Mouse (Mus musculus) hindbrain, embryonic 13.5 days (tissue): ENCODE results near the gene 2310011J03Rik. TPM values are rescaled to one million over a fixed set of nuclear protein-coding genes. Genes with fewer than 3 reads are reported as not detected.

Experiments used
- ATAC-seq: fragments of 200-750 bp; cut with Nextera tagmentation; 2 replicates; pipeline ENCODE4 v1.8.0; 2017; ENCODE audit warnings: moderate TSS enrichment; ENCODE audit not compliant: low FRiP score
- H3K27ac ChIP-seq: fragments of 300-500 bp; sonication (generic); 2 replicates; pipeline ENCODE4 v1.5.1; 2015; ENCODE audit warnings: inconsistent platforms, mild to moderate bottlenecking, moderate library complexity
- H3K27me3 ChIP-seq: fragments of 300-500 bp; sonication (generic); 2 replicates; pipeline ENCODE4 v1.6.1; 2015; ENCODE audit warnings: mild to moderate bottlenecking, inconsistent platforms
- H3K36me3 ChIP-seq: fragments of 300-500 bp; sonication (generic); 2 replicates; pipeline ENCODE4 v1.6.1; 2015; ENCODE audit warnings: mild to moderate bottlenecking, inconsistent platforms
- H3K4me1 ChIP-seq: fragments of 300-500 bp; sonication (generic); replicated peaks from 2 replicates; pipeline ENCODE4 v1.6.1; 2015; ENCODE audit warnings: inconsistent platforms
- H3K4me2 ChIP-seq: fragments of 300-500 bp; sonication (generic); 2 replicates; pipeline ENCODE4 v1.6.1; 2015; ENCODE audit warnings: inconsistent platforms, mild to moderate bottlenecking, moderate library complexity
- H3K4me3 ChIP-seq: fragments of 300-500 bp; sonication (generic); 2 replicates; pipeline ENCODE4 v1.5.1; 2015; ENCODE audit warnings: mild to moderate bottlenecking, inconsistent platforms
- H3K9ac ChIP-seq: fragments of 300-500 bp; sonication (generic); 2 replicates; pipeline ENCODE4 v1.6.1; 2015; ENCODE audit warnings: mild to moderate bottlenecking, inconsistent platforms
- H3K9me3 ChIP-seq: fragments of 300-500 bp; sonication (generic); 2 replicates; pipeline ENCODE4 v1.6.1; 2016; ENCODE audit warnings: inconsistent platforms
- WGBS: fragments of 180-500 bp; shearing (Covaris S2); methylation state at CpG from one replicate; pipeline ENCODE4 v1.1.7; 2015; 5-methylcytosine and 5-hydroxymethylcytosine counted together
- polyA plus RNA-seq: library from polyadenylated mRNA; unstranded; fragments of >200 nt; fragmentation: Nextera tagmentation; extraction: Ambion mirVana; gene quantifications from 2 replicates; pipeline ENCODE4 v1.2.1, GENCODE M21; 2015

The 2310011J03Rik gene
- polyA plus RNA-seq, 1 experiment from 2014 or later = 28.5 TPM

GRCm38 (mm10) chr10:80323261-80324119 lies 3.2 kb upstream of the 2310011J03Rik start:
- Histone ChIP-seq H3K27me3 (peaks cover 39% of the 10 kb centered on the region), H3K4me3 (peak overlapping the region; percentile 45), H3K36me3 (peaks cover 7% of the 10 kb centered on the region), H3K27ac (no peak overlapping the region), H3K4me1 (peaks cover 28% of the 10 kb centered on the region), H3K4me2 (peak overlapping the region; percentile 79), H3K9ac (peak overlapping the region; percentile 70), H3K9me3 (no peaks in the 10 kb centered on the region)
- ATAC-seq = peak; percentile 18; the same call in 1 of the 2 replicates
- 1% methylated on average over 40 of the region's 46 CpGs for WGBS

GRCm38 (mm10) chr10:80322811-80323211 lies 2.5 kb upstream of the 2310011J03Rik start:
- H3K9ac ChIP-seq = peak overlapping the region; percentile 70
- H3K4me3 ChIP-seq = peak overlapping the region; percentile 45
- no peak overlapping the region for H3K27ac ChIP-seq
- 0 out of 2 replicates have a peak, but pooled peaks have one; percentile 4 for ATAC-seq
- peaks cover 32% of the 10 kb centered on the region for H3K4me1 ChIP-seq
- 5% methylated on average over 28 of the region's 28 CpGs for WGBS
- H3K9me3 ChIP-seq = no peaks in the 10 kb centered on the region
- peak overlapping the region; percentile 79 for H3K4me2 ChIP-seq
- H3K36me3 ChIP-seq = peaks cover 14% of the 10 kb centered on the region
- peaks cover 35% of the 10 kb centered on the region for H3K27me3 ChIP-seq

GRCm38 (mm10) chr10:80321670-80322581 lies 1.6 kb upstream of the 2310011J03Rik start:
- WGBS = 91% methylated on average over 21 of the region's 21 CpGs
- Histone ChIP-seq H3K36me3 (peaks cover 22% of the 10 kb centered on the region), H3K4me1 (peaks cover 41% of the 10 kb centered on the region), H3K4me3 (no peak overlapping the region), H3K27me3 (peaks cover 31% of the 10 kb centered on the region), H3K27ac (no peak overlapping the region), H3K9ac (no peak overlapping the region), H3K9me3 (no peaks in the 10 kb centered on the region), H3K4me2 (peak overlapping the region; percentile 79; the same call in 1 of the 2 replicates)
- ATAC-seq = no peak

- ATAC-seq = no peak
- Histone ChIP-seq H3K27ac (no peak overlapping the region), H3K4me3 (no peak overlapping the region), H3K36me3 (peaks cover 30% of the 10 kb centered on the region), H3K9ac (no peak overlapping the region), H3K27me3 (peaks cover 31% of the 10 kb centered on the region), H3K4me1 (peaks cover 49% of the 10 kb centered on the region), H3K9me3 (no peaks in the 10 kb centered on the region), H3K4me2 (no peak overlapping the region)
- 84% methylated on average over 6 of the region's 6 CpGs for WGBS
Observed at GRCm38 (mm10) chr10:80321014-80321669, 805 bp upstream of the 2310011J03Rik start.

- peak overlapping the region; percentile 15; the same call in 1 of the 2 replicates for H3K27ac ChIP-seq
- no peaks in the 10 kb centered on the region for H3K9me3 ChIP-seq
- H3K4me1 ChIP-seq = peaks cover 74% of the 10 kb centered on the region
- H3K36me3 ChIP-seq = peaks cover 72% of the 10 kb centered on the region
- ATAC-seq = no peak
- WGBS = 53% methylated on average over 10 of the region's 10 CpGs
- H3K4me3 ChIP-seq = no peak overlapping the region
- H3K4me2 ChIP-seq = no peak overlapping the region
- H3K27me3 ChIP-seq = peaks cover 3% of the 10 kb centered on the region; the same call in 1 of the 2 replicates
- no peak overlapping the region for H3K9ac ChIP-seq
Observed at GRCm38 (mm10) chr10:80317011-80317410, 3.3 kb downstream of the 2310011J03Rik start.

- peak; percentile 6; the same call in 1 of the 2 replicates for ATAC-seq
- WGBS = 36% methylated on average over 11 of the region's 11 CpGs
- H3K27ac ChIP-seq = peak overlapping the region; percentile 45; the same call in 1 of the 2 replicates
- H3K9ac ChIP-seq = peak overlapping the region; percentile 26; the same call in 1 of the 2 replicates
- H3K4me2 ChIP-seq = no peak overlapping the region
- H3K4me3 ChIP-seq = no peak overlapping the region
- H3K9me3 ChIP-seq = no peaks in the 10 kb centered on the region
- H3K4me1 ChIP-seq = peaks cover 78% of the 10 kb centered on the region
- H3K36me3 ChIP-seq = peaks cover 78% of the 10 kb centered on the region
- H3K27me3 ChIP-seq = peaks cover 3% of the 10 kb centered on the region; the same call in 1 of the 2 replicates
Observed at GRCm38 (mm10) chr10:80316359-80316781, 4.0 kb downstream of the 2310011J03Rik start.

- peak overlapping the region; percentile 45; the same call in 1 of the 2 replicates for H3K27ac ChIP-seq
- no peaks in the 10 kb centered on the region for H3K9me3 ChIP-seq
- peaks cover 3% of the 10 kb centered on the region; the same call in 1 of the 2 replicates for H3K27me3 ChIP-seq
- H3K36me3 ChIP-seq = peaks cover 89% of the 10 kb centered on the region
- whole genome bisulfite sequencing = 52% methylated on average over 27 of the region's 27 CpGs
- H3K4me2 ChIP-seq = no peak overlapping the region
- H3K4me3 ChIP-seq = no peak overlapping the region
- ATAC-seq = no peak
- H3K4me1 ChIP-seq = peaks cover 78% of the 10 kb centered on the region
- peak overlapping the region; percentile 24; the same call in 1 of the 2 replicates for H3K9ac ChIP-seq
Observed at GRCm38 (mm10) chr10:80315315-80315714, 5.0 kb downstream of the 2310011J03Rik start.

GRCm38 (mm10) chr10:80314494-80315001 lies 5.8 kb downstream of the 2310011J03Rik start:
- no peaks in the 10 kb centered on the region for H3K9me3 ChIP-seq
- H3K27ac ChIP-seq = no peak overlapping the region
- WGBS = 63% methylated on average over 16 of the region's 16 CpGs
- H3K4me3 ChIP-seq = no peak overlapping the region
- peaks cover 96% of the 10 kb centered on the region for H3K36me3 ChIP-seq
- H3K9ac ChIP-seq = peak overlapping the region; percentile 19
- peaks cover 73% of the 10 kb centered on the region for H3K4me1 ChIP-seq
- ATAC-seq = no peak
- no peak overlapping the region for H3K4me2 ChIP-seq
- H3K27me3 ChIP-seq = peaks cover 3% of the 10 kb centered on the region; the same call in 1 of the 2 replicates

DNA sequence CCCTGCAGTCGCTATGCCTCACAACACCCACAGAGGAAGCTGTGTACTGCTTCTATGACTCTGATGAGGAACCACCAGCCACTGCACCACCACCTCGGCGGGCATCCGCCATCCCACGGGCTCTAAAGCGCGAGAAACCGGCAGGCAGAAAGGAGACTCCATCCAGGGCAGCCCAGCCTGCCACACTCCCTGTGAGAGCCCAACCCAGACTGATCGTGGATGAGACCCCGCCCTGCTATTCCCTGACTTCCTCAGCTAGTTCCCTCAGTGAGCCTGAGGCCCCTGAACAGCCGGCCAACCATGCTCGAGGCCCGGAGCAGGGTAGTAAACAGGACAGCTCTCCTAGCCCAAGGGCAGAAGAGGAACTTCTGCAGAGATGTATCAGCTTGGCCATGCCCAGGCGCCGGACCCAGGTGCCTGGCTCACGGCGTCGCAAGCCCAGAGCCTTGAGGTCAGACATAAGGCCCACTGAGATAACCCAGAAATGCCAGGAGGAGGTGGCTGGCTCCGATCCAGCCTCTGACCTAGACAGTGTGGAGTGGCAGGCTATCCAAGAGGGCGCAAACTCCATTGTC lies 6.6 kb downstream of the 2310011J03Rik start:
- no peak for ATAC-seq
- peaks cover 3% of the 10 kb centered on the region; the same call in 1 of the 2 replicates for H3K27me3 ChIP-seq
- H3K4me3 ChIP-seq = no peak overlapping the region
- 57% methylated on average over 20 of the region's 20 CpGs for WGBS
- peaks cover 65% of the 10 kb centered on the region for H3K4me1 ChIP-seq
- H3K36me3 ChIP-seq = peaks cover 100% of the 10 kb centered on the region
- H3K27ac ChIP-seq = no peak overlapping the region
- peak overlapping the region; percentile 19; the same call in 1 of the 2 replicates for H3K9ac ChIP-seq
- no peak overlapping the region for H3K4me2 ChIP-seq
- no peaks in the 10 kb centered on the region for H3K9me3 ChIP-seq

DNA sequence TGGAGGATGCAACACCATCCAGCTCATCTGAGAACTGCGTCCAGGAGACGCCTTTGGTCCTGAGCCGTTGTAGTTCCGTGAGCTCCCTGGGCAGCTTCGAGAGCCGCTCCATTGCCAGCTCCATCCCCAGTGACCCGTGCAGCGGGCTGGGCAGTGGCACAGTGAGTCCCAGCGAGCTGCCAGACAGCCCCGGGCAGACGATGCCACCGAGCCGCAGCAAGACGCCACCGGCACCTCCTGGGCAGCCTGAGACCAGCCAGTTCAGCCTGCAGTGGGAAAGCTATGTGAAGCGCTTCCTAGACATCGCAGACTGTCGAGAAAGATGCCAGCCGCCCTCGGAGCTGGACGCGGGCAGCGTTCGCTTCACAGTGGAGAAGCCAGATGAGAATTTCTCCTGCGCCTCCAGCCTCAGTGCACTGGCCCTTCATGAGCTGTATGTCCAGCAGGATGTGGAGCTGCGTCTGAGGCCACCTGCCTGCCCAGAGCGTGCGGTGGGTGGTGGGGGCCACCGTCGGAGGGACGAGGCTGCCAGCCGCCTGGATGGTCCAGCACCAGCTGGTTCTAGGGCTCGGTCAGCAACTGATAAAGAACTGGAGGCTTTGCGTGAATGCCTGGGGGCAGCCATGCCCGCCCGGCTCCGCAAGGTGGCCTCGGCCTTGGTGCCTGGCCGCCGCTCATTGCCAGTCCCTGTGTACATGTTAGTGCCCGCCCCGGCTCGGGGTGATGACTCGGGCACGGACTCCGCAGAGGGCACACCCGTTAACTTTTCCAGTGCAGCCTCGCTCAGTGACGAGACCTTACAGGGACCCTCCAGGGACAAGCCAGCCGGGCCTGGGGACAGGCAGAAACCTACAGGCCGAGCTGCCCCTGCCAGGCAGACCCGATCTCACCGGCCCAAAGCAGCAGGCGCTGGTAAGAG lies 7.5 kb downstream of the 2310011J03Rik start:
- Histone ChIP-seq H3K9ac (0 out of 2 replicates have a peak overlapping the region, but pooled peaks have one; percentile 5), H3K27ac (no peak overlapping the region), H3K36me3 (peaks cover 100% of the 10 kb centered on the region), H3K27me3 (peaks cover 3% of the 10 kb centered on the region; the same call in 1 of the 2 replicates), H3K4me3 (0 out of 2 replicates have a peak overlapping the region, but pooled peaks have one; percentile 4), H3K4me2 (no peak overlapping the region), H3K4me1 (peaks cover 61% of the 10 kb centered on the region), H3K9me3 (no peaks in the 10 kb centered on the region)
- peak; percentile 7; the same call in 1 of the 2 replicates for ATAC-seq
- 71% methylated on average over 54 of the region's 54 CpGs for WGBS
